Mouse (Mus musculus) G1E (cell line): ENCODE data around the gene Atf7.
"Not testable (repeated sequence)": the region's sequence is repeated elsewhere in the genome, so short reads cannot be mapped to it uniquely, and the experiment has no call there.

ENCODE experiments used
- CTCF ChIP-seq: IDR thresholded peaks from 2 replicates; pipeline ENCODE4 v1.5.1; 2012; ENCODE audit warnings: low read depth, low read length, inconsistent platforms, mixed read lengths
- GATA1 ChIP-seq: IDR thresholded peaks from 2 replicates; pipeline ENCODE4 v1.6.1; 2012; ENCODE audit warnings: borderline replicate concordance, low read length, inconsistent platforms, mixed read lengths
- GATA2 ChIP-seq: IDR thresholded peaks from 2 replicates; pipeline ENCODE4 v1.6.1; 2012; ENCODE audit warnings: low read depth, low read length, inconsistent platforms, borderline replicate concordance
- POLR2AphosphoS5 ChIP-seq: IDR thresholded peaks from 2 replicates; pipeline ENCODE4 v1.6.1; 2012; ENCODE audit warnings: low read depth, low read length, inconsistent platforms; ENCODE audit not compliant: insufficient replicate concordance
- TAL1 ChIP-seq: conservative IDR thresholded peaks from 2 replicates; pipeline ENCODE4 v1.6.1; 2012; ENCODE audit warnings: low read depth, low read length, inconsistent platforms, mixed read lengths

- TF ChIP-seq CTCF, GATA1, POLR2AphosphoS5, GATA2, TAL1: not testable (repeated sequence)
These were observed 37.3 kb upstream of the Atf7 start for GRCm38 (mm10) chr15:102662601-102663000.
